In genomic region chr16:33739802-33740201, GRCm38 (mm10) we compare ENCODE assay signal across 9 mouse cellular contexts. TPM values are rescaled to one million over a fixed set of nuclear protein-coding genes. Genes with fewer than 3 reads are reported as not detected.
DNase-seq lines count a peak whose midpoint lies in the region; ATAC-seq lines count a peak whose summit lies in the region.
"Had no signal": no experiment of that assay in that cellular context is flagged by ENCODE, and none has a peak within 500 bp of the region (broad histone marks: within the 10 kb centered on the region; RNA-seq: fewer than 3 reads in every experiment).

No protein-coding gene starts in this region.

- no peaks in the 10 kb centered on the region for H3K27me3 ChIP-seq in forebrain, embryonic 15.5 days
- no peaks in the 10 kb centered on the region for H3K27me3 ChIP-seq in hindbrain, embryonic 14.5 days (ENCODE audit: control insufficient read depth, insufficient read depth, low read length)
- H3K27me3 ChIP-seq: liver, embryonic 15.5 days had no signal

- peaks cover 11% of the 10 kb centered on the region for H3K36me3 ChIP-seq in forebrain, embryonic 15.5 days
- H3K36me3 ChIP-seq in hindbrain, embryonic 14.5 days (replicated peaks; ENCODE audit: control insufficient read depth, insufficient read depth): no peaks in the 10 kb centered on the region

- H3K4me1 ChIP-seq in forebrain, embryonic 15.5 days: peaks cover 67% of the 10 kb centered on the region
- peaks cover 23% of the 10 kb centered on the region for H3K4me1 ChIP-seq in hindbrain, embryonic 14.5 days (replicated peaks; ENCODE audit: control insufficient read depth, insufficient read depth, low read length)
- H3K4me1 ChIP-seq: liver, embryonic 15.5 days had no signal

- ATAC-seq in forebrain, embryonic 15.5 days (replicated peaks): peak; percentile 63
- ATAC-seq in hindbrain, embryonic 14.5 days (ENCODE audit: low FRiP score): peak; percentile 59; the same call in 1 of the 2 replicates
- peak; percentile 82 for ATAC-seq in megakaryocyte-erythroid progenitor cell, adult 5-6 weeks (replicated peaks; ENCODE audit: low FRiP score, low TSS enrichment, poor library complexity, severe bottlenecking)

- H3K27ac ChIP-seq in forebrain, embryonic 15.5 days (replicated peaks): peak overlapping the region; percentile 45
- no peak overlapping the region for H3K27ac ChIP-seq in hindbrain, embryonic 14.5 days
- H3K27ac ChIP-seq: liver, embryonic 15.5 days had no signal

- WGBS in forebrain, embryonic 15.5 days: 38% methylated on average over 3 of the region's 3 CpGs
- WGBS in hindbrain, embryonic 14.5 days: 40% methylated on average over 3 of the region's 3 CpGs

- H3K9me3 ChIP-seq in forebrain, embryonic 15.5 days: no peaks in the 10 kb centered on the region
- no peaks in the 10 kb centered on the region for H3K9me3 ChIP-seq in hindbrain, embryonic 14.5 days (ENCODE audit: control insufficient read depth, low read length)
- H3K9me3 ChIP-seq: liver, embryonic 15.5 days had no signal

- no peak overlapping the region for H3K9ac ChIP-seq in forebrain, embryonic 15.5 days (replicated peaks)
- H3K9ac ChIP-seq in hindbrain, embryonic 14.5 days: no peak overlapping the region
- H3K9ac ChIP-seq: liver, embryonic 15.5 days had no signal

- intact Hi-C loops in heart, postnatal 25 days (cut with DNase I): loop anchor here (1.0 to 10.0 kb wide), 3 partner anchors 180 to 433 kb away; partner anchors contain the start of gene Zfp148

- H3K4me3 ChIP-seq in forebrain, embryonic 15.5 days: no peak overlapping the region
- H3K4me3 ChIP-seq in hindbrain, embryonic 14.5 days (replicated peaks; ENCODE audit: low read length): no peak overlapping the region
- H3K4me3 ChIP-seq: liver, embryonic 15.5 days had no signal

- DNase-seq in heart, adult 18-20 months: peak; percentile 72 to 77
- no peak for DNase-seq in heart, postnatal 25 days (ENCODE audit: low spot score)
- DNase-seq in cerebellum, adult 11 months: peak; percentile 80
- DNase-seq in hindbrain, embryonic 14.5 days (ENCODE audit: low spot score): peak; percentile 69
- peak; percentile 57 to 64 for DNase-seq in layer of hippocampus, postnatal 36 days
- peak; percentile 61 to 68 for DNase-seq in right cerebral cortex, postnatal 36 days (ENCODE audit: low spot score in 2 of 2)

- no peak overlapping the region for H3K4me2 ChIP-seq in forebrain, embryonic 15.5 days (replicated peaks)
- no peak overlapping the region for H3K4me2 ChIP-seq in hindbrain, embryonic 14.5 days (replicated peaks)
- H3K4me2 ChIP-seq: liver, embryonic 15.5 days had no signal

RNA-seq across cellular contexts. Expression of gene Muc13, which starts 54.0 kb away (rescaled TPM):
- not detected for total RNA-seq in heart, adult 18-20 months (2021)
- total RNA-seq in heart, postnatal 25 days (2021): under 1 TPM in 1 of 2 experiments, not detected in 1; 0.10 TPM
- polyA plus RNA-seq in forebrain, embryonic 15.5 days (2015; fragmentation: Nextera tagmentation; extraction: Ambion mirVana): not detected in 2 replicates
- not detected in 2 replicates for polyA plus RNA-seq in hindbrain, embryonic 14.5 days (2014; fragmentation: Nextera tagmentation; extraction: Ambion mirVana)
- not detected for total RNA-seq in layer of hippocampus, postnatal 36 days (2021)
- 55.5 and 80.6 TPM in 2 replicates for total RNA-seq in megakaryocyte-erythroid progenitor cell, adult 5-6 weeks (2014; fragmentation: Nextera tagmentation)
- total RNA-seq in megakaryocyte-erythroid progenitor cell, adult 5-6 weeks (2017): 66.2 and 172 TPM in 2 replicates

RNA-seq across cellular contexts. Expression of gene Heg1, which starts 55.6 kb away (rescaled TPM):
- total RNA-seq in heart, adult 18-20 months (2021): 100 to 1,000 TPM; 104 to 113 TPM
- total RNA-seq in heart, postnatal 25 days (2021): 100 to 1,000 TPM; 155 to 170 TPM
- polyA plus RNA-seq in forebrain, embryonic 15.5 days (2015; fragmentation: Nextera tagmentation; extraction: Ambion mirVana): 20.3 and 22.4 TPM in 2 replicates
- polyA plus RNA-seq in hindbrain, embryonic 14.5 days (2014; fragmentation: Nextera tagmentation; extraction: Ambion mirVana): 10.7 and 11.2 TPM in 2 replicates
- 10 to 100 TPM; 21.8 to 26.4 TPM for total RNA-seq in layer of hippocampus, postnatal 36 days (2021)
- total RNA-seq in megakaryocyte-erythroid progenitor cell, adult 5-6 weeks (2014; fragmentation: Nextera tagmentation): 54.2 and 70.0 TPM in 2 replicates
- 88.3 and 91.5 TPM in 2 replicates for total RNA-seq in megakaryocyte-erythroid progenitor cell, adult 5-6 weeks (2017)

Comparison
In these comparisons a context has a peak if more than half of its experiments do, and no peak if none do; other contexts are left out.
1. RNA of gene Muc13, which starts 54.0 kb away (total RNA-seq): 55.5 to 172 TPM in megakaryocyte-erythroid progenitor cell, adult 5-6 weeks; 0.10 TPM in heart, postnatal 25 days, not detected in heart, adult 18-20 months and not detected in layer of hippocampus, postnatal 36 days; every median in the first group is over 10 times any median in the second.
2. Peak in every context shown above with its lines, with median percentiles within 50 percentile points of each other: ATAC-seq.